Mouse (Mus musculus) forebrain, embryonic 13.5 days (tissue): Measurements from ENCODE around the gene Nebl. TPM values are rescaled to one million over a fixed set of nuclear protein-coding genes. Genes with fewer than 3 reads are reported as not detected.

Source experiments
- ATAC-seq: fragments of 200-750 bp; cut with Nextera tagmentation; 2 replicates; pipeline ENCODE4 v1.8.0; 2017
- H3K27ac ChIP-seq: fragments of 300-500 bp; sonication (generic); 2 replicates; pipeline ENCODE4 v1.5.1; 2015; ENCODE audit warnings: inconsistent platforms, mild to moderate bottlenecking, moderate library complexity
- H3K27me3 ChIP-seq: fragments of 300-500 bp; sonication (generic); 2 replicates; pipeline ENCODE4 v1.6.1; 2015; ENCODE audit warnings: mild to moderate bottlenecking, inconsistent platforms
- H3K36me3 ChIP-seq: fragments of 300-500 bp; sonication (generic); 2 replicates; pipeline ENCODE4 v1.6.1; 2015; ENCODE audit warnings: mild to moderate bottlenecking, inconsistent platforms; ENCODE audit not compliant: poor library complexity, severe bottlenecking
- H3K4me1 ChIP-seq: fragments of 300-500 bp; sonication (generic); 2 replicates; pipeline ENCODE4 v1.6.1; 2015; ENCODE audit warnings: inconsistent platforms
- H3K4me2 ChIP-seq: fragments of 300-500 bp; sonication (generic); 2 replicates; pipeline ENCODE4 v1.6.1; 2015; ENCODE audit warnings: inconsistent platforms, mild to moderate bottlenecking, moderate library complexity
- H3K4me3 ChIP-seq: fragments of 300-500 bp; sonication (generic); 2 replicates; pipeline ENCODE4 v1.5.1; 2015; ENCODE audit warnings: mild to moderate bottlenecking, inconsistent platforms
- H3K9ac ChIP-seq: fragments of 300-500 bp; sonication (generic); 2 replicates; pipeline ENCODE4 v1.6.1; 2015; ENCODE audit warnings: mild to moderate bottlenecking, inconsistent platforms
- H3K9me3 ChIP-seq: fragments of 300-500 bp; sonication (generic); replicated peaks from 2 replicates; pipeline ENCODE4 v1.6.1; 2016; ENCODE audit warnings: inconsistent platforms
- WGBS: fragments of 180-500 bp; shearing (Covaris S2); methylation state at CpG from one replicate; pipeline ENCODE4 v1.1.7; 2015; 5-methylcytosine and 5-hydroxymethylcytosine counted together
- polyA plus RNA-seq: library from polyadenylated mRNA; unstranded; fragments of >200 nt; fragmentation: Nextera tagmentation; extraction: Ambion mirVana; gene quantifications from 2 replicates; pipeline ENCODE4 v1.2.1, GENCODE M21; 2015

Gene Nebl
- polyA plus RNA-seq, 1 experiment from 2014 or later = 4.5 TPM

DNA sequence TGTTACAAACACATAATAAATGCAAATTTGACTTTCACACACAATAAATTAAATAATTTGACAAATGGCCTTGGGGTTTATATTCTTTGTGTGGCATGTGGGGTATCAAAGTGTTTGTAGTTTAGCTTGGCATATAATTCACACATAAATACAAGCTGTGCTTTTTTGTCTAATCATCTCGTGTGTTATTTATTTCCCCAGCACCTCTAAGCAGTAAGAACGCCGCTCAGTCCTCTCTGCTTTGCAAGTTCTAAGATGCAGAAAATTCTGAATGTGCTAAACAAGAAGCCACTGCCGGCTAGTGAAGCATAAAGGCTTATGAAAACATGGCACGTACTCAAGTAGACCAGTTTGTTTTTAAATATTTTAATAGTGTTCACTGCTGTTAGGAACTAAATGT, 6.9 kb downstream of the Nebl start:
- Histone ChIP-seq H3K36me3 (no peaks in the 10 kb centered on the region), H3K27ac (no peak overlapping the region), H3K4me3 (no peak overlapping the region), H3K27me3 (peaks cover 16% of the 10 kb centered on the region), H3K9ac (no peak overlapping the region), H3K9me3 (no peaks in the 10 kb centered on the region), H3K4me2 (no peak overlapping the region), H3K4me1 (no peaks in the 10 kb centered on the region)
- 52% methylated on average over 5 of the region's 5 CpGs for WGBS
- no peak for ATAC-seq

GRCm38 (mm10) chr2:17723268-17724019, 7.8 kb downstream of the Nebl start:
- Histone ChIP-seq H3K9me3 (no peaks in the 10 kb centered on the region), H3K27me3 (peaks cover 8% of the 10 kb centered on the region; the same call in 1 of the 2 replicates), H3K9ac (no peak overlapping the region), H3K4me3 (no peak overlapping the region), H3K4me1 (no peaks in the 10 kb centered on the region), H3K36me3 (no peaks in the 10 kb centered on the region), H3K27ac (no peak overlapping the region), H3K4me2 (no peak overlapping the region)
- 83% methylated on average over 12 of the region's 12 CpGs for WGBS
- ATAC-seq = no peak

GRCm38 (mm10) chr2:17721177-17721715, 10.0 kb downstream of the Nebl start:
- no peak overlapping the region for H3K9ac ChIP-seq
- H3K4me1 ChIP-seq = no peaks in the 10 kb centered on the region
- no peak for ATAC-seq
- no peaks in the 10 kb centered on the region for H3K36me3 ChIP-seq
- no peak overlapping the region; the same call in 1 of the 2 replicates for H3K27ac ChIP-seq
- no peak overlapping the region for H3K4me3 ChIP-seq
- H3K9me3 ChIP-seq = no peaks in the 10 kb centered on the region
- H3K4me2 ChIP-seq = no peak overlapping the region
- no peaks in the 10 kb centered on the region for H3K27me3 ChIP-seq
- WGBS = 80% methylated on average over 6 of the region's 6 CpGs

- Histone ChIP-seq H3K4me1 (no peaks in the 10 kb centered on the region), H3K9me3 (no peaks in the 10 kb centered on the region), H3K9ac (no peak overlapping the region), H3K36me3 (no peaks in the 10 kb centered on the region), H3K4me3 (no peak overlapping the region), H3K27me3 (no peaks in the 10 kb centered on the region), H3K27ac (no peak overlapping the region), H3K4me2 (no peak overlapping the region)
- no peak for ATAC-seq
- 81% methylated on average over 1 of the region's 1 CpGs for WGBS
Observed at GRCm38 (mm10) chr2:17718281-17718680, 13.0 kb downstream of the Nebl start.

DNA sequence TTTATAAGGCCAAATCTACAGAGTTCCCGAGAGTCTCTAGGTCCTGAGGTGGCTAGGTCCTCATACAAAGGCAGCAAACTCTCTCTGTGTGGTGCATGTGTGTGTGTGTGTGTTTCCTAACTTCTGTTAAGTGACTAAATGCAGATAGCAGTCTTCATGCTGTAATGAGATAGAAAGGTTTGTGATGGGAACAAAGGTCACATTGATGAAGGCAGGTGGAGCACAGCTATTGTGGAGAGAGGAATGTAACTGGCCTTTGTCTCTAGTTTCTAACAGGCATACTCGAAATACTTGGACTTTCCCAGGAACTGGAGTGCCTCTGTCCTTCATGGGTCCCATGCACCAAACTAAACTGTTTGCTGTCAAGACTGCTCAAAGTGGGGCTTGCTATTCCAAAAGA, 14.1 kb downstream of the Nebl start:
- no peaks in the 10 kb centered on the region for H3K36me3 ChIP-seq
- no peak overlapping the region for H3K27ac ChIP-seq
- H3K4me2 ChIP-seq = no peak overlapping the region
- no peak overlapping the region for H3K9ac ChIP-seq
- no peak for ATAC-seq
- H3K9me3 ChIP-seq = no peaks in the 10 kb centered on the region
- WGBS = 55% methylated on average over 2 of the region's 2 CpGs
- no peaks in the 10 kb centered on the region for H3K27me3 ChIP-seq
- H3K4me1 ChIP-seq = no peaks in the 10 kb centered on the region
- no peak overlapping the region for H3K4me3 ChIP-seq

DNA sequence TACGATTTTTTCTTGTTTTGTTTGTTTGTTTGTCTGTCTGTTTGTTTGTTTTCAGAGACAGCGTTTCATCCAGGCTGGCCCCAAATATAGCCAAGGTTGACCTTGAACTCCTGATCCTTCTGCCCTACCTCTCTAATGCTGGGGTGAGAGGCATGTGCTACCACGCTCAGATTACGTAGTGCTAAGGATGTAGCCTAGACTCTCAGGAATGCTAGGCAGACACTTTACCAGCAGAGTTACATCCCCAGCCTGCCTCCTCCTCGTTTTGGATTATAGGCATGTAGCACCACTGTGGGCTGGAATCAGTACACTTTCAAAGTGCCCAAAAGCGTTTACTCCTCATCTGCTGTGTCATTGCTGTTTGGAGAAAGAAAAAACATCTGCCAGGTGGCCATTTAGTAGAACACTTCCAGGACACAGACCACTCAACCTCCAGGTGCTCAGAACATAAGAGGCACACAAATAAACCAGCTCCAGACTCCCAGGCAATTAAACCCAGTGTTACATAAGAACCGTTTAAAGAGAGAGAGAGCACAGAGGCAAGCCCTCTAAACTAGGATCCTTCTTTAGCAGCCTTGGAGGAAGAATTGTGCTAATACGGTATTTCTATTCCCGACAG, 16.0 kb downstream of the Nebl start:
- Histone ChIP-seq H3K27me3 (no peaks in the 10 kb centered on the region), H3K36me3 (no peaks in the 10 kb centered on the region), H3K4me3 (no peak overlapping the region), H3K9ac (no peak overlapping the region), H3K9me3 (no peaks in the 10 kb centered on the region), H3K4me2 (no peak overlapping the region), H3K4me1 (no peaks in the 10 kb centered on the region), H3K27ac (no peak overlapping the region)
- ATAC-seq = no peak
- 81% methylated on average over 9 of the region's 9 CpGs for WGBS

- Histone ChIP-seq H3K27ac (no peak overlapping the region), H3K9me3 (no peaks in the 10 kb centered on the region), H3K36me3 (no peaks in the 10 kb centered on the region), H3K4me2 (no peak overlapping the region), H3K9ac (no peak overlapping the region), H3K4me1 (no peaks in the 10 kb centered on the region), H3K4me3 (no peak overlapping the region), H3K27me3 (no peaks in the 10 kb centered on the region)
- 71% methylated on average over 14 of the region's 14 CpGs for WGBS
- peak; percentile 33; the same call in 1 of the 2 replicates for ATAC-seq
Observed at GRCm38 (mm10) chr2:17714661-17715060, 16.6 kb downstream of the Nebl start.

DNA sequence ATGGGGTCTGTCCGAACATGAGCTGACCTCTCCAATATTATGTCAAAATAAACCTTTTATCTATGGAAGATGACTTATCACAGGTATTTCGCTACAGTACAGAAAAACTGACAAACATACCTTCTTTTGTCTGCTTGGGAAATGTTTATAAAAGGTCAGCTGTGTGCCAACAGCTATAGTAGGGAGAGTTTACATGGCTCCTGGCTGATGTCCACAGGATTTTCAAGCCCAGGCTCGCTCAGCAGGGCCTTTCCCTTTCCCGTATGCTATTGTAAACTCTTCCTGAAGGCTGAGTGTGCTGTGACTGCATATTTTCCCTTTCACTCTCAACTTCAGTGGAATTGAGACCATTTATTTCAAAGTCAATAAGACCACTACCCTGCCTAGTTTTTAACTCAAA, 17.1 kb downstream of the Nebl start:
- H3K27me3 ChIP-seq = no peaks in the 10 kb centered on the region
- no peaks in the 10 kb centered on the region for H3K4me1 ChIP-seq
- H3K4me2 ChIP-seq = no peak overlapping the region
- no peak overlapping the region for H3K27ac ChIP-seq
- WGBS = 66% methylated on average over 4 of the region's 4 CpGs
- no peak overlapping the region for H3K9ac ChIP-seq
- no peak overlapping the region for H3K4me3 ChIP-seq
- no peaks in the 10 kb centered on the region for H3K9me3 ChIP-seq
- H3K36me3 ChIP-seq = no peaks in the 10 kb centered on the region
- no peak for ATAC-seq

DNA sequence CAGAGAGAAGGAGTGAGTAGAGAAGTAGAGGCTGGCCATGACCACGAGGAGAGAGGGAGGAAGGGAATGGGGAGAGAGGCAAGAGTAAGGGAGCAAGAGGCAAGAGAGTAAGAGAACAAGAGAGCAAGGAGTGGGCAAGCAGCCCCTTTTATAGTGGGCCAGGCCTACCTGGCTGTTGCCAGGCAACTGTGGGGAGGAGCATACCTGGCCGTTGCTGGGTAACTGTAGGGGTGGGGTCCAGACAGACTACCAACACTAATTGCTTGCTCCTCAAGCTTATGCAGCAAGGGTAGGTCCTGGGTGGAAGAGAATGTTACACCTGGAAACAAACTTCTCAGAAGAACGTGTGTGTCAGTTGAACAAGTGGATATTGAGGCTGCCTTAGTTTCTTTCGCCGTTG, 20.0 kb downstream of the Nebl start:
- H3K36me3 ChIP-seq = no peaks in the 10 kb centered on the region
- H3K27ac ChIP-seq = no peak overlapping the region
- no peaks in the 10 kb centered on the region for H3K27me3 ChIP-seq
- no peak for ATAC-seq
- no peaks in the 10 kb centered on the region for H3K4me1 ChIP-seq
- no peak overlapping the region for H3K9ac ChIP-seq
- no peak overlapping the region for H3K4me3 ChIP-seq
- H3K9me3 ChIP-seq = no peaks in the 10 kb centered on the region
- 87% methylated on average over 5 of the region's 5 CpGs for WGBS
- no peak overlapping the region for H3K4me2 ChIP-seq

- Histone ChIP-seq H3K4me2 (no peak overlapping the region), H3K4me1 (no peaks in the 10 kb centered on the region), H3K4me3 (no peak overlapping the region), H3K27ac (no peak overlapping the region), H3K9me3 (no peaks in the 10 kb centered on the region), H3K9ac (no peak overlapping the region), H3K36me3 (no peaks in the 10 kb centered on the region), H3K27me3 (no peaks in the 10 kb centered on the region)
- WGBS = 73% methylated on average over 2 of the region's 2 CpGs
- ATAC-seq = no peak
Observed at GRCm38 (mm10) chr2:17710083-17710482, 21.2 kb downstream of the Nebl start.

DNA sequence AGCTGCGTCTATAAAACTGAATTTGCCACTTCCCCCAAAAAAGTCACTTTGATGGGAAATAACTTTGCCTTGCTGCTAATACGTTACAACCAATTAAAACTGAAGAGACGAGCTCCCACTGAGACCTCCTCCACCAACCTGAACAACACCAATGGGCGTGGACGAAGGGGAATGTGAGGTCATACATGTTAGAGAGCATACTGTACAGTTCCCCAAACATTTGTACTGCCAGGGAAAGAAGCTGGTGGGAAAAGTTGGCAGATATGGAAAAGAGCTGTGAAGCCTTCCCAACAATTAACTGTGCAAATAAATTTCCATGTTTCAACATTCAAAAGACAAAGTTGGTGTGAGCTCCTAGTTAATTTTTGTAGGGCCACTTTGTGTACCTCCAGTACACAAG, 25.3 kb downstream of the Nebl start:
- 76% methylated on average over 5 of the region's 5 CpGs for WGBS
- H3K27me3 ChIP-seq = no peaks in the 10 kb centered on the region
- ATAC-seq = no peak
- H3K9me3 ChIP-seq = no peaks in the 10 kb centered on the region
- H3K27ac ChIP-seq = no peak overlapping the region
- H3K4me2 ChIP-seq = no peak overlapping the region
- no peak overlapping the region for H3K4me3 ChIP-seq
- peaks cover 15% of the 10 kb centered on the region; the same call in 1 of the 2 replicates for H3K4me1 ChIP-seq
- no peak overlapping the region for H3K9ac ChIP-seq
- H3K36me3 ChIP-seq = no peaks in the 10 kb centered on the region

DNA sequence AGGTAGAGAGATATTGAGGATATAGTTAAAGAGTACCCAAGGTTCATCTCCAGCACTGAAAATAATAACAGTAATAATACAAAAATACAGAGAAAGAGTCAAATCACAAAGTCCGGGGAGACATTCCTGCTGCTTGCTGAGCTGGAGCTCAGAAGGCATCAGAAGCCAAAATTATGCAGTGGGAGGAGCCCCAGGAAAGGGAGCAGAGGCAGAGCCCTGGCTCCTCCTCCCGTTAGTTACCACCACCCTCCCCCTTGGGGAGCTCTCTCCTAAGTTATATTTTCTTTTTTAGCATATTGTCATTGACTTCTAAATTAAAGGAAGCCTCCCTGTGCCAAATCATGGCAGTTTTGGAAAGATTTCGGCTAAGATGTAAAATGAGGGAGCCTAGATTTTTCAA, 25.8 kb downstream of the Nebl start:
- H3K4me3 ChIP-seq = no peak overlapping the region
- H3K27me3 ChIP-seq = no peaks in the 10 kb centered on the region
- 73% methylated on average over 3 of the region's 3 CpGs for WGBS
- H3K4me2 ChIP-seq = no peak overlapping the region
- H3K9me3 ChIP-seq = no peaks in the 10 kb centered on the region
- no peak overlapping the region for H3K9ac ChIP-seq
- ATAC-seq = no peak
- no peaks in the 10 kb centered on the region for H3K36me3 ChIP-seq
- no peak overlapping the region for H3K27ac ChIP-seq
- peaks cover 15% of the 10 kb centered on the region; the same call in 1 of the 2 replicates for H3K4me1 ChIP-seq
